Mouse (Mus musculus) heart, postnatal 0 days (tissue): ENCODE data around the gene Lca5.

ENCODE experiments used
- CTCF ChIP-seq: IDR thresholded peaks from 2 replicates; pipeline ENCODE4 v1.5.1; 2016; ENCODE audit warnings: antibody characterized with exemption, control low read depth, low read depth
- EP300 ChIP-seq: IDR thresholded peaks from 2 replicates; pipeline ENCODE4 v1.6.1; 2016; ENCODE audit warnings: antibody characterized with exemption, low read depth

GRCm38 (mm10) chr9:83488491-83489210, 47.7 kb upstream of the Lca5 start:
- TF ChIP-seq CTCF (peak; percentile 62), EP300 (no peak)
